Mouse (Mus musculus): ENCODE measurements around the gene Tmem242. TPM values are rescaled to one million over a fixed set of nuclear protein-coding genes. Genes with fewer than 3 reads are reported as not detected.
"Not testable (repeated sequence)": the region's sequence is repeated elsewhere in the genome, so short reads cannot be mapped to it uniquely, and the experiment has no call there.

Tmem242 gene
- polyA plus RNA-seq (2016; fragmentation: Nextera tagmentation; extraction: Ambion mirVana): 131 and 143 TPM in 2 replicates

DNA sequence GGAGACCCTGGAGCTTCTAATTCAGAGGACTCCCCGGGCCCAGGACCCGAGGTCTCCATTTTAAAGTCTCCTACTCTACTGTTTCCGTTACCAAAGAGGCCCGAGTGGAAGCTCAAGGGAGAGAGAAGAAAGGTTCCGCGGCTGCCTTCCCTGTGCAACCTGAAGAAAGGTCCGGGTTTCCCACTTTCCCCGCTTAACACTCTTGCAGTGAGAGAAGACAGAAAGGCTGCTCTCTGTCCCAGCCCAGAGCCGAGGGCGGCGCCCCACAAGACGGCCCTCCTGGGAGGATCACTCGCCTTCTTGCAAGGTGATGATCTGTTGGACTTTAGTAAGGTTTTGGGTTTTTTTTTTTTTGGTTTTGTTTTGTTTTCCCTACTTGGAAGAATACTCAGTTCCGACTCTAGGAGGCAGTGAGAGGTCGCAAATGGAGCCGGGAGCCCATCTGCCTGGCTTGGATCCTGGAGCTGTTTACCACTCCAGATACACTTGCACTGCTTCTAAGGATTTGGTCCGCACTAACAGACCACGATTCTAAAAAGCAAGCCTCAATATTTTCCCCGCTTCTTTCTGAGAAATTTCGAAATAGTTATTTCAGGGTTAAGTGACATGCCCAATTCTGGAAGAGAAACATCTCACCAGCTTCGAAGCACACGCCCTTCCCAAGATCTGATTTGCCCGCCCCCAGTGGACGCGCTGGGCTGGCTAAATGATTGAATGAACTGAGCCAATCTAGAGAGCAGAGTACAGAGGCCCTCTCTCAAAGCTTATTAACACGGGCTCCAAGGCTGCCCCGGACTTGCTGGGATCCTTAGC lies at the start of gene Tmem242:
Gene Tmem242 (minus strand): TSS at position 101 of the 813 bp plus-strand sequence.
- Histone ChIP-seq H3K27me3 (ENCODE audit: insufficient read depth, poor library complexity, severe bottlenecking) (no peaks in the 10 kb centered on the region), H3K4me1 (replicated peaks) (peaks cover 17% of the 10 kb centered on the region), H3K27ac (peak within 1 kb of the TSS; percentile 95), H3K4me3 (peak within 1 kb of the TSS; percentile 76), H3K9me3 (no peaks in the 10 kb centered on the region), H3K36me3 (peaks cover 13% of the 10 kb centered on the region; the same call in 1 of the 2 replicates)
- under 1% methylated on average over 27 of the region's 27 CpGs for WGBS
- DNase-seq (ENCODE audit: low spot score): peak; percentile 85

DNA sequence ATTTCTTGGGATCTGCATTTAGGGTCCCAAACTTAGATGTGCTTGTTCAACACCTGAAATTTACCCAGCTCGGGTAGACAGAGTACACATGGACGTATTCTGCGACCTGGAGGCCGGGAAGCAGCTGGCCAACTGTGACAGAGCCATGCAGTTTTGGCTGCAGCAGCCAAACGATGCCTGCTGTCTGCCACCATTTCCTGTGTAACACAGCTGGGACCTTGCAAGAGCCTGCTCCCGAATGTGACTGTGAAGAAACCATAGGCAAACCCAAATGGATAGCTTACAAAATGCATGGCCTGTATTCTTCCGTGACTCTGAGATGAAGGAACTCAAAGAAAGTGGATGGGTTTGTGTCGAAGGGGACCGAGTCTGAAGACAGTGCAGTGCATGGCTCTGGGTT lies 48.1 kb upstream of the Tmem242 start:
- Histone ChIP-seq H3K27me3 (ENCODE audit: insufficient read depth, poor library complexity, severe bottlenecking) (peaks cover 9% of the 10 kb centered on the region; the same call in 1 of the 2 replicates), H3K9me3 (no peaks in the 10 kb centered on the region), H3K4me3 (no peak overlapping the region), H3K27ac (no peak overlapping the region), H3K36me3 (no peaks in the 10 kb centered on the region), H3K4me1 (replicated peaks) (peaks cover 12% of the 10 kb centered on the region)
- no peak for DNase-seq (ENCODE audit: low spot score)
- 74% methylated on average over 9 of the region's 9 CpGs for WGBS

DNA sequence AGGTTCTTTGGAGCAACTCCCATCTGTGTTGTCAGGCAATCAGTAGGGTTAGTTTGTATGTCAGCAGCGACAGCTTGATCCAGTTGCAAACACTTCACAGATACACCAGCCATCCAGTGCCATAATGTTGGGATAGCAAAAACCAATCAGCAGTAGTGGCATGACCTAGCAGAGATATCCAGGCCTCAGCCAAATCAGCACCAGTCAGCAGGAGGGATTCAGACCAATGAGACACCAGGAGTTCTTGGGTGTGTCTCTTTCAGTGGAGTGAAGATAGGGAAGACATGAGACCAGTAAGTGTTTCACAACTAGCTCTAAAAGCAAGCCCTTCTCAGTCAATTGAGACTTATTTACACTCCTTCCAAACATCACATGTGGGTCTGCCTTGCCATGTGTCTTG lies 44.6 kb upstream of the Tmem242 start:
- 95% methylated on average over 1 of the region's 1 CpGs for WGBS
- peaks cover 4% of the 10 kb centered on the region; the same call in 1 of the 2 replicates for H3K27me3 ChIP-seq (ENCODE audit: insufficient read depth, poor library complexity, severe bottlenecking)
- no peak overlapping the region for H3K4me3 ChIP-seq
- H3K27ac ChIP-seq: no peak overlapping the region
- no peaks in the 10 kb centered on the region for H3K36me3 ChIP-seq
- DNase-seq (ENCODE audit: low spot score): no peak
- H3K9me3 ChIP-seq: no peaks in the 10 kb centered on the region
- no peaks in the 10 kb centered on the region for H3K4me1 ChIP-seq (replicated peaks)

DNA sequence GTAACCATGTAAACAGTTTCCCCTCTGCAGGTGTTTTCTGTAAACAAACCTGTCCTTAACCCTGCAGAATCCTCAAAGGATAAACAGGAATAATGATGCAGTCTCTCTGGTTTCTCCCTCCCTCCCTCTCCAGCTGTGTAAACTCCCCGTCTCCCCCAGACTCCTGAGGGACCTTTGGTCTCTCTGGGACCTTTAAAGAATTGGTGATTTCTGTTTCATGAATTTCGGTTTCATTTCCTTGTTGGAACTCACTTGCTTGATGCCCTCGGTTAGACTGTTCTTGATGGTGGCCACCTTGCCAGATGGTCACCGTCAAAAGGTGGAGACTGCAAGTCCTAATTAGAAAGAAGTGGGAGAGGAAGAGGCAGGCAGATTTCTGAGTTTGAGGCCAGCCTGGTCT lies 43.4 kb upstream of the Tmem242 start:
- DNase-seq (ENCODE audit: low spot score): no peak
- Histone ChIP-seq H3K4me1 (replicated peaks) (no peaks in the 10 kb centered on the region), H3K4me3 (no peak overlapping the region), H3K36me3 (no peaks in the 10 kb centered on the region), H3K27ac (no peak overlapping the region), H3K27me3 (ENCODE audit: insufficient read depth, poor library complexity, severe bottlenecking) (peaks cover 4% of the 10 kb centered on the region; the same call in 1 of the 2 replicates), H3K9me3 (no peaks in the 10 kb centered on the region)
- WGBS: 60% methylated on average over 4 of the region's 4 CpGs

DNA sequence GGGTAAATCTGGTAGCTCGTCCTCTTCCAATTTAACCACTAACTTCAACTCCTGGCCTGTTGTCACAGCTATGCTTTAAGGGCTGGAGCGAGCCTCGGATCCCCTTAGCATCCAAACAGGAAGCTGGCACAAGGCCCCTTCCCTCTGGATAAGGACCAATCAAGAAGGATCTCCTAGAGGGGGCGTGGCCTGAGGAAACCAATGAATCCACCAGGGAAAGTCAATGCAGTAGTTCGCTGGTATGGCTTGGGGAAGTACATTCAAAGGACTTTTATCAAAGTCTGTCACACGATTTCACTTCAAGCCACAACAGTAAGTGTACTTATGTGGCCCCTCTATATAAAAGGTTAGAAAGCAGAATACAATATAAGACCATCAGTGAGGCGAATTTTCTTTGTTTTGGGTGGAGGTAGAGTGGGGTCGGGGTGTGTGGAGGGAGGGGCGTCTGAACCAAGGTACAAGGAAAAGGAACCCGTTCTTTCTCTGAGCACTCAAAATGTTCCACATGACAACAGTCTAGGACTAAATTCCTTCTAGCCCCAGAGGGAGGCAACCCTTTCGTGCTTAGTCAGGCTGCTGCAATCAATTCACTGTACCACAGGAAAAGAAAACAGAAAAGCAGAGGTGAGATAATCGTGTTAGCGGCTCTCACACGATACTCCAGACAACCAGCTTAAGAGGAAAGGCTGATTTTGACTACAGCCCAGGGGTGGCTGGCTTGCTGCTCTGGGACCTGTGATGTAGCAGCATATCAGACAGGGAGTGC lies 36.1 kb upstream of the Tmem242 start:
- DNase-seq (ENCODE audit: low spot score): peak; percentile 13
- WGBS: 68% methylated on average over 14 of the region's 14 CpGs
- Histone ChIP-seq H3K27me3 (ENCODE audit: insufficient read depth, poor library complexity, severe bottlenecking) (no peaks in the 10 kb centered on the region), H3K4me1 (replicated peaks) (no peaks in the 10 kb centered on the region), H3K4me3 (no peak overlapping the region), H3K36me3 (no peaks in the 10 kb centered on the region), H3K9me3 (no peaks in the 10 kb centered on the region), H3K27ac (no peak overlapping the region)

DNA sequence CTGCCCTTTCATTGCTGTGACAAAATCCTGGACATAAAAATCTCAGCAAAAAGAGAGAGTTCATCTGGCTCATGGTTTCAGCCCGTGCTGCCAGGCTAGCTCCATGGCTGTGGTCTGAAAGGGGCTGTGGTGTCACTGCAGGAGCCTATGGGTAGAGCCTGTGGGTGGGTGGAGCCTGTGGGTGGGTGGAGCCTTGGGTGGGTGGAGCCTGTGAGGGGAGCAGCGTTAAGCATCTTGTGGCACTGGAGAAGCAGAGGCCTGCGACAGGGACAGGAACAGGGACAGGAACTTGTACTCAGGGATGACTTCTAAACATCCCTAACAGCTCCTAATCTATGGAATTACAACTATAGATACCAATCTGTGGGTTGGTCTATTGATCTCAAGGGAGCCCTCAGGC lies 32.2 kb upstream of the Tmem242 start:
- Histone ChIP-seq H3K4me1 (replicated peaks) (no peaks in the 10 kb centered on the region), H3K9me3 (no peaks in the 10 kb centered on the region), H3K27ac (no peak overlapping the region), H3K4me3 (no peak overlapping the region), H3K36me3 (no peaks in the 10 kb centered on the region), H3K27me3 (ENCODE audit: insufficient read depth, poor library complexity, severe bottlenecking) (no peaks in the 10 kb centered on the region)
- DNase-seq (ENCODE audit: low spot score): no peak
- WGBS: 43% methylated on average over 3 of the region's 3 CpGs

DNA sequence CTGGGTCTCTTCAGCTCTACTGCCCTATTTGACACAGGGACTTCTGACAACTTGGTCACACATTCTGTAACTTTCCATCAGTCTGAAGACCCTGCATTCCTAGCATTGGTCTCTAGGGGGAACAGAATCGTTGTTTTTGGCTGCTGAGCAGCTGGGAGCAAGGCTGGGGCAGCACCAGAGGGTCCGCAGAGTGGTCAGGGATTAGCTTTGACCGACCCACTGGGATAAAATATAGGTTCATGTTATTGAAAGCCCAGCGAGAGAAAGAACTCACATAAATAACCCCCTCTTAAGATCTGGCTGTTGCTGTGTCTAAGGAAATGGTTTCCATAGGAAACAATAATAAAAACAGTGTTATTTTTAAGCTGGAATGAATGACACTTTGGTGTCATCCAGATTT lies 27.1 kb upstream of the Tmem242 start:
- WGBS: 56% methylated on average over 4 of the region's 4 CpGs
- no peak for DNase-seq (ENCODE audit: low spot score)
- no peaks in the 10 kb centered on the region for H3K27me3 ChIP-seq (ENCODE audit: insufficient read depth, poor library complexity, severe bottlenecking)
- no peaks in the 10 kb centered on the region for H3K36me3 ChIP-seq
- no peak overlapping the region for H3K4me3 ChIP-seq
- no peaks in the 10 kb centered on the region for H3K4me1 ChIP-seq (replicated peaks)
- no peak overlapping the region for H3K27ac ChIP-seq
- no peaks in the 10 kb centered on the region for H3K9me3 ChIP-seq

DNA sequence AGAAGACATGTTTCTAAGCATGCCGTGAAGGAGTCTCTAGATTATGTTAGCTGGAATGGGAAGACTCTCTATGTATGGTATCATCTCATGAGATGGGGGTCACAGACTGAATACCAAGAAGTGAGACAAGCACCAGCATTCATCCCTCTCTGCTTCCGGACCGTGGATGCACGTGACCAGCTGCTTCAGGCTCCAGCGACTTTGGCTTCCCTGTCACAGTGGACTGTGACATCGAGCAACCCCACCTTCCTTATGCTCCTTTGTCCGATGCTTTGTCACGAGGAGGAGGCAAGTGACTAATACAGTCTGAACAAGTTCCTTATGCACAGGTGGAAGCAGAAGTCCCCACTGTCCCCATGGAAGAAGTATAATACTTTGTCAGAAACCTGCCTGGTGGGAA lies 26.7 kb upstream of the Tmem242 start:
- DNase-seq (ENCODE audit: low spot score): no peak
- WGBS: 82% methylated on average over 8 of the region's 8 CpGs
- H3K27ac ChIP-seq: no peak overlapping the region

DNA sequence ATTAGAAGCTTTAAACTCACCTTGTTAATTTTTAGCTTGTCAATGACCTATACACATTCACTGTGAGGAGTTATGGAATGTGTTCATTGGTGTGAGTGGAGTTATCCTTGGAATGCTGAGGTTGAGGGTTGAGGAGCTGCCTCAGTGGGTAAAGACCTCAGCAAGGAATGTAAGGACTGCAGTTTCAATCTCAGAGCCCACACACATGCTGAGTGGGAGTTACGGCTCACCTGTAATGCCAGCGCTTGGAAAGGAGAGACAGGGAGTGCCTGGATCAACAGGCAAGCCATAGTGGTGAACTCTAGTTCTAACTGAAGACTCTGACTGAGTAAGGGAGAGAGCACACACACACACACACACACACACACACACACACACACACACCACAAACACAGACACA lies 23.9 kb upstream of the Tmem242 start:
- Histone ChIP-seq H3K4me1 (replicated peaks) (no peaks in the 10 kb centered on the region), H3K36me3 (no peaks in the 10 kb centered on the region), H3K27ac (no peak overlapping the region), H3K27me3 (ENCODE audit: insufficient read depth, poor library complexity, severe bottlenecking) (no peaks in the 10 kb centered on the region), H3K4me3 (no peak overlapping the region), H3K9me3 (no peaks in the 10 kb centered on the region)
- no peak for DNase-seq (ENCODE audit: low spot score)
- WGBS: 88% methylated on average over 2 of the region's 2 CpGs

More for the DNA sequence above, 26.7 kb upstream of the Tmem242 start:
- Histone ChIP-seq H3K27me3 (ENCODE audit: insufficient read depth, poor library complexity, severe bottlenecking) (no peaks in the 10 kb centered on the region), H3K9me3 (no peaks in the 10 kb centered on the region), H3K36me3 (no peaks in the 10 kb centered on the region), H3K4me3 (no peak overlapping the region), H3K4me1 (replicated peaks) (no peaks in the 10 kb centered on the region)

DNA sequence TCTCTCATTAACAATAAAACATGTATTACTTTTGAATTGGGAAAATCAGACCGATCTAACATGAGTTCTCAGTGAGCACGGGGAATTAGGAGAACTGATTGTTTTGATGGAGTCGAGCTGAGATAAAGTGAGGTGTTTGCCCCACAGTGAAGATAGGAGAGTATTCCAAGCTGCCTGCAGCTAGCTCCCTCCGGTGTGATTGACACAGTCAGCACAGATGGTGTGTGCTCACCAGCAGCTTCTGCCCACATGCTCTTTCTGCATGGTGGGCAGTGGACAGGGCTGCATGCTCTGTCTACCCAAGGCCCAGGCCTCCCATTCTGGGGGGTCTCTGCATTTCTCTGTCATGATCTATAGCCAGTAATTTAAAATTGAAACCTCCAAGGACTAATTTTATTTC lies 13.6 kb upstream of the Tmem242 start:
- 85% methylated on average over 4 of the region's 4 CpGs for WGBS
- no peak for DNase-seq (ENCODE audit: low spot score)
- Histone ChIP-seq H3K27me3 (ENCODE audit: insufficient read depth, poor library complexity, severe bottlenecking) (peaks cover 1% of the 10 kb centered on the region; the same call in 1 of the 2 replicates), H3K36me3 (no peaks in the 10 kb centered on the region), H3K4me3 (no peak overlapping the region), H3K9me3 (no peaks in the 10 kb centered on the region), H3K4me1 (replicated peaks) (no peaks in the 10 kb centered on the region), H3K27ac (no peak overlapping the region)

DNA sequence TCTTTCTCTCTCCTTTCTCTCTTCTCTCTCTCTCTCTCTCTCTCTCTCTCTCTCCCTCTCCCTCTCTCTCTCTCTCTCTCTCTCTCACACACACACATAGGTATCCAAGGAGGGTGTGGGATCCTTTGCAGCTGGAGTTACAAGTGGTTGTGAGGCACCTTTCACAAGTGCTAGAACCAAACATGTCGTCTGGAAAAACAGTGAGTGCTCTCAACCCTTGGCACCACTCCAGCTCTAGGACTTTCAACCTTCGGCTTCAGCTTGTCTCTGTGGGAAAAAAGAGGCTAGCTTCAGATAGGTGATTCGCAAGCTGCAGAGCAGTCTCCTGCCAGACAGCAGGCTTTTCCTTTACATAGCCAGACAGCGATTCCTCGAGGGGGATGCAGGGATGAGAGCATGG lies 3.7 kb upstream of the Tmem242 start:
- 75% methylated on average over 5 of the region's 5 CpGs for WGBS
- DNase-seq (ENCODE audit: low spot score): no peak
- no peaks in the 10 kb centered on the region for H3K36me3 ChIP-seq

DNA sequence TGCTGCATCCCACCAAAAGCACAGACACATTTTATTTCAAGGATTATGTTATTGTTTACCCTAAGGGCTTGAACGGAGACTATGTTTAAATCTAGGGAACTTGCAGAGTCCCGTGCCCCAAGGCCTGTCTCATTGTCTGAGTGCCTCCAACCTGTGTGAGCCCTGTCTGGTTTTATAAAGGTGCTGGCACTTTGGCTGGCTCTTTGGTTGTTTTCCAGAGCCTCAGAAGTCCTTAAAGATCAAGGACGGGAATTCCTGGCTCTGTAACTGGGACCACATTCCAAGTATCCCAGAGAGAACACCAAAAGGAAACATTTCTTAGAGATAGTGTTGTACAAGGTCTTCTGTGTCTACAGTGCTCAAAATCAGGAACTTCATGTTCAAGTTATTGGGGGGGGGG lies 3.2 kb upstream of the Tmem242 start:
- H3K9me3 ChIP-seq: no peaks in the 10 kb centered on the region
- no peak overlapping the region for H3K27ac ChIP-seq
- H3K4me3 ChIP-seq: no peak overlapping the region
- DNase-seq (ENCODE audit: low spot score): no peak
- 0 out of 2 replicates have a peak, but pooled peaks cover 2% of the 10 kb centered on the region for H3K36me3 ChIP-seq
- H3K4me1 ChIP-seq (replicated peaks): peaks cover 17% of the 10 kb centered on the region
- 78% methylated on average over 3 of the region's 3 CpGs for WGBS
- H3K27me3 ChIP-seq (ENCODE audit: insufficient read depth, poor library complexity, severe bottlenecking): peaks cover 1% of the 10 kb centered on the region; the same call in 1 of the 2 replicates

More for the DNA sequence above, 3.7 kb upstream of the Tmem242 start:
- Histone ChIP-seq H3K4me1 (replicated peaks) (peaks cover 15% of the 10 kb centered on the region), H3K4me3 (no peak overlapping the region), H3K27me3 (ENCODE audit: insufficient read depth, poor library complexity, severe bottlenecking) (peaks cover 6% of the 10 kb centered on the region; the same call in 1 of the 2 replicates), H3K27ac (no peak overlapping the region), H3K9me3 (no peaks in the 10 kb centered on the region)

DNA sequence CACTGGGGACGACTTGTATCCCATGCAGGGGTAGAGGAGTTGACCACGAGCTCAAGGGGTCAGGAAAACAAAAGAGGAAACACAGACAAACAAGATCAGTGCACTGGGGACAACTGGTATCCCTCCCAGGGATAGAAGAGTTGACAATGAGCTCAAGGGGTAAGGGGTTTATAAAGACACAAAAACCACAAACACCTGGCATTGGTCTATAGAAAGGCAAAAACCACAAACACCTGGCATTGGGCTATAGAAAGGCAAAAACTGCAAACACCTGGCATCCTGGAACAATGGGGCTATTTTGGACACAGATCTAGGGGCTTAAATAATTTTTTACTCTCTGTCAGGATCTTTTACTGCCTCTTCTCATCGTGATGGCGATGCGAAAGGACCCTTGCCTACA lies 2.3 kb upstream of the Tmem242 start:
- H3K9me3 ChIP-seq; H3K36me3 ChIP-seq; H3K27ac ChIP-seq; DNase-seq (ENCODE audit: low spot score); H3K4me3 ChIP-seq; H3K27me3 ChIP-seq (ENCODE audit: insufficient read depth, poor library complexity, severe bottlenecking): not testable (repeated sequence)
- 81% methylated on average over 5 of the region's 5 CpGs for WGBS
- peaks cover 17% of the 10 kb centered on the region for H3K4me1 ChIP-seq (replicated peaks)

Data from hindbrain, embryonic 10.5 days (tissue).